Mouse (Mus musculus) urinary bladder, adult 18-20 months (tissue): ENCODE measurements at regions not wholly inside any gene's neighbourhood (a gene's known extent, or its start where the extent isn't known, plus 50 kb on each side); places are given as distances from the start of the nearest gene placed in this dataset.

Experiments
- DNase-seq, 2 experiments: peaks; one replicate each; pipeline ENCODE4 v3.0.0; 2022; ENCODE audit warnings: low spot score in 2 of 2, mixed read lengths in 2 of 2

GRCm38 (mm10) chr11:17734519-17734918, 219.2 kb downstream of the Etaa1 start:
- DNase-seq: no peak

- DNase-seq: no peak
These were observed 214.8 kb downstream of the Etaa1 start for GRCm38 (mm10) chr11:17738879-17739278.

- no peak for DNase-seq
These were observed 209.9 kb downstream of the Etaa1 start for GRCm38 (mm10) chr11:17743821-17744220.

GRCm38 (mm10) chr11:17750345-17750744, 203.3 kb downstream of the Etaa1 start:
- DNase-seq: no peak

- DNase-seq: no peak
These were observed 194.5 kb downstream of the Etaa1 start for GRCm38 (mm10) chr11:17759224-17759623.

- DNase-seq: no peak
These were observed 190.3 kb downstream of the Etaa1 start for GRCm38 (mm10) chr11:17763411-17763810.

GRCm38 (mm10) chr11:17764146-17764545, 189.5 kb downstream of the Etaa1 start:
- DNase-seq: no peak

GRCm38 (mm10) chr11:17768345-17768759, 185.3 kb downstream of the Etaa1 start:
- DNase-seq: peak in 1 of 2 experiments; percentile 25

- no peak for DNase-seq
These were observed 184.7 kb downstream of the Etaa1 start for GRCm38 (mm10) chr11:17768837-17769466.

- DNase-seq: no peak
These were observed 156.0 kb downstream of the Etaa1 start for GRCm38 (mm10) chr11:17797632-17798031.

DNA sequence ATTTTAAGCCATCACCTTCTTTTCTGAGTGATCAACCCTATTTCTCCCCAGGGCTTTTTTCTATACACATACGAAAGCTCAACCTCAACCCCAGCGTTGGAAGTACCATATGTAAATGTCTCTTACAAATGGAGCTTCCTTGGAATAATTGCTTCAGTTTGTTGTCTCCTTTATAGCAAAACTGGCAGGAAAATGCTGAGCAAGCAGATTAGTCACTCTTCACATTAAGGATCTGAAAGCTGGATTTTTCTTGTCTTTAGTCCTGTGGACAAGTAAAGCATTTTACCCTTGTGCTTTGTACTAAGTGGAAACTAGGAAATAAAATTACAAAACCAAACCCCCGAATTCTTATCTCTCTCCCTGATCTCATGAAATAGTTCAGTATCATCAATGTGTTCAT, 145.8 kb downstream of the Etaa1 start:
- DNase-seq: no peak

DNA sequence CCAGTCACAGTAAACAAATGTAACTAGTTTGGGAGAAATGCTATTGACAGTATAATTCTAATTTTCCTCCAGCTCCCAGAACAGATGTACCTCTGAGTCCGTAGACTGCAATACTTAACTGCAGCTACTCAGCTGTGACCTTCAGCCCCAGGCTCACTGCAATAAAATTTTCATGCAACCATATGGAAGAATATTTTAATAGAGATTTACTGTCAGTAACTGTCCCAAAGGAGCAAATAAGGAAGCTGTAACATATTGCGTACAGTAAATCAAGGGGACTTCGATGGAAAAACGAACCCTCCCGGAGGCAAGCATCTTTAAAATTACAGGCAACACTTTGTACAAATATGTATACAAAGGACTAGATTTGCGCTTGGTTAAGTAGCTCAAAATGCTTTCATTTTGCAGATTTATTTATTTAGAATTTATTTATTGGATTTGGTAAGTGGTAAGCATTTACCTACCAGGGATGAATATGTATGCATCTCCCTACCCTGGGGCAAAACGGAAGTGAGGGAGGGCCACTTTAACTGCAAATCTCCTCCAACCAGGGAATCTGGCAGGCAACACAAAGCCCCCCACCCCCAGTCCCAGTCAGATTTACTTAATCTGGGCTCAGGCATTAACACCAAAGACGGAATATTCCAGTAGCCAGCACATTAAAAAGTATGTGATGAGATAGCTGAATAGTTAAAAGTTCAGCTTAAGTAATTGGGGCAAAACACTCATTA, 141.7 kb downstream of the Etaa1 start:
- DNase-seq: no peak

DNA sequence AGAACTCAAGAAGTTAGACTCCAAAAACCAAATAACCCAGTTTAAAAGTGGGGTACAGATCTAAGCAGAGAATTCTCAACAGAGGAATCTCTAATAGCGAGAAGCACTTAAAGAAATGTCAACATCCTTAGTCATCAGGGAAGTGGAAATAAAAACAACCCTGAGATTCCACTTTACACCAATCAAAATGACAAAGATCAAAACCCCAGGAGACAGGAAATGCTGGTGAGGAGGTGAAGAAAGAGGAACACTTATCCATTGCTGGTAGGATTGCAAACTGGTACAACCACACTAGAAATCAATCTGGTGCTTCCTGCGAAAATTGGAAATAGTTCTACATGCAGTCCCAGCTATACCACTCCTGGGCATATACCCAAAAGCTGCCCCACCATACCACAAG, 111.0 kb downstream of the Etaa1 start:
- no peak for DNase-seq

GRCm38 (mm10) chr11:17852405-17852804, 101.3 kb downstream of the Etaa1 start:
- DNase-seq: no peak

DNA sequence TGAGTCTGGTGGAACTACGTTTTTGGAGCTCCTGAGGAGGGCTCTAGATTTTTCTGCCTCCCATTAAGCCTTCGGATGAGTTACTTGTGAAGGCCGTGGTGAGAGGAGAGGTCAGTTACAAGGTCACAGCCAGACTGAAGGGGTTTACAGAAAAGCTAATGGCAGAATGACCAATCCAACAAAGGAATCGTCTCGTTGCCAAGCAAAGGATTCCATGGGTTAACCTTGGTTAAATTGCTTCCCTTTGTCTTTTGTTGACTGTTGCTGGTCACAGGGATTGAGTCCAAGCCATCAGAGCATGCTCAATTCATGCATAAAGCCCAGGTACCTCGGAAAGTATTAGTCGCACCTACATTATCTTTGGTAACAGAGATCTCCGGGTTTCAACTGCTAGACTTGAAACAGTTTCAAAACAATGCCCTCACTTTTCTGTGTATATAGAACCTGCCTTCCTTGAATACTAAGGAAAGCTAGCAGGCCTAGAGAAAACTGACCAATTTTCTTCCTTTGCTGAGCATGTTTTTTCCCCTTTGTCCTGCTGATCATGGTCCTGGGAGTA, 100.3 kb downstream of the Etaa1 start:
- no peak for DNase-seq

GRCm38 (mm10) chr11:17853832-17854231, 99.8 kb downstream of the Etaa1 start:
- DNase-seq: no peak

- no peak for DNase-seq
These were observed 94.1 kb downstream of the Etaa1 start for GRCm38 (mm10) chr11:17859364-17860131.

GRCm38 (mm10) chr11:17864833-17865397, 88.8 kb downstream of the Etaa1 start:
- DNase-seq: no peak

- DNase-seq: no peak
These were observed 83.0 kb downstream of the Etaa1 start for GRCm38 (mm10) chr11:17870690-17871089.

- DNase-seq: no peak
These were observed 81.8 kb downstream of the Etaa1 start for GRCm38 (mm10) chr11:17871920-17872319.

GRCm38 (mm10) chr11:17883276-17883675, 70.4 kb downstream of the Etaa1 start:
- no peak for DNase-seq
